Mouse (Mus musculus) embryo, embryonic 10.5 days (tissue): ENCODE measurements around the gene Taf11.

ENCODE experiments used
- DNase-seq: peaks from one replicate; pipeline ENCODE4 v3.0.0-alpha.2; 2015; ENCODE audit warnings: low spot score

Taf11 gene

GRCm38 (mm10) chr17:27909622-27910500, at the start of gene Taf11:
TSS of gene Taf11 (minus strand) at chr17:27909844.
- peak; percentile 47 for DNase-seq

GRCm38 (mm10) chr17:27957649-27958048, 48.0 kb upstream of the Taf11 start:
- DNase-seq: no peak

- DNase-seq: no peak
Measured at GRCm38 (mm10) chr17:27954629-27955402, 45.2 kb upstream of the Taf11 start.

GRCm38 (mm10) chr17:27953136-27953535, 43.5 kb upstream of the Taf11 start:
- DNase-seq: no peak

- DNase-seq: no peak
Measured at GRCm38 (mm10) chr17:27947155-27947554, 37.5 kb upstream of the Taf11 start.

- DNase-seq: no peak
Measured at GRCm38 (mm10) chr17:27946371-27946770, 36.7 kb upstream of the Taf11 start.

- no peak for DNase-seq
Measured at GRCm38 (mm10) chr17:27945546-27946216, 36.0 kb upstream of the Taf11 start.

- no peak for DNase-seq
Measured at GRCm38 (mm10) chr17:27942131-27942530, 32.5 kb upstream of the Taf11 start.

GRCm38 (mm10) chr17:27941698-27942097, 32.1 kb upstream of the Taf11 start:
- no peak for DNase-seq

- no peak for DNase-seq
Measured at GRCm38 (mm10) chr17:27941178-27941577, 31.5 kb upstream of the Taf11 start.

- no peak for DNase-seq
Measured at GRCm38 (mm10) chr17:27940352-27940751, 30.7 kb upstream of the Taf11 start.

GRCm38 (mm10) chr17:27939028-27939427, 29.4 kb upstream of the Taf11 start:
- DNase-seq: no peak

GRCm38 (mm10) chr17:27938121-27938754, 28.6 kb upstream of the Taf11 start:
- no peak for DNase-seq

GRCm38 (mm10) chr17:27937054-27937615, 27.5 kb upstream of the Taf11 start:
- no peak for DNase-seq

GRCm38 (mm10) chr17:27935091-27935490, 25.4 kb upstream of the Taf11 start:
- no peak for DNase-seq

- no peak for DNase-seq
Measured at GRCm38 (mm10) chr17:27934136-27934910, 24.7 kb upstream of the Taf11 start.

- DNase-seq: no peak
Measured at GRCm38 (mm10) chr17:27931826-27932225, 22.2 kb upstream of the Taf11 start.

GRCm38 (mm10) chr17:27930291-27930690, 20.6 kb upstream of the Taf11 start:
- no peak for DNase-seq

GRCm38 (mm10) chr17:27925504-27925903, 15.9 kb upstream of the Taf11 start:
- DNase-seq: no peak

- DNase-seq: no peak
Measured at GRCm38 (mm10) chr17:27925054-27925453, 15.4 kb upstream of the Taf11 start.

- no peak for DNase-seq
Measured at GRCm38 (mm10) chr17:27922174-27922712, 12.6 kb upstream of the Taf11 start.
